Mouse (Mus musculus) megakaryocyte, embryonic 14.5 days (primary cell): ENCODE data around the gene Vwa5b1.

Experiments used
- FLI1 ChIP-seq: IDR thresholded peaks from 2 replicates; pipeline ENCODE4 v1.6.1; 2012; ENCODE audit warnings: low read length, inconsistent platforms, mixed read lengths
- GATA1 ChIP-seq: IDR thresholded peaks from 3 replicates; pipeline ENCODE4 v1.6.1; 2012; ENCODE audit warnings: mixed read lengths, low read length, inconsistent platforms, borderline replicate concordance

- TF ChIP-seq GATA1, result no peak
- TF ChIP-seq FLI1, result no peak
Measured at GRCm38 (mm10) chr4:138666521-138666920, 30.8 kb upstream of the Vwa5b1 start.
